Mouse (Mus musculus): ENCODE results near the gene Ephb2.

DNA sequence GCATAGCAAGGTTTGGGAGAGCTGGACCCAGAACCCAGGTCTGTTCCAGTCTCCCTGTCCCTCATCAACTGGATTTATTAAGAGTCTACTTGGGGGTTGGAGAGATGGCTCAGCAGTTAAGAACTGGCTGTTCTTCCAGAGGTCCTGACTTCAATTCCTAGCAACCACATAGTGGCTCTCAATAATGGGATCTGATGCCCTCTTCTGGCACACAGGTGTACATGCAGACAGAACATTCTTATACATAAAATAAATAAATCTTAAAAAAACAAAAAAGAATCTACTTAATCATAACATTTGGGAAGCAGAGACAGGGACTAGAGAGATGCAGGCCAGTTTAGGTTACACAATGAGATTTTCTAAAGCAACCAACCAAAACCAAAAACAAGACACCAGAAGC lies 199.8 kb downstream of the Ephb2 start:
- TF ChIP-seq CTCF (IDR thresholded peaks at IDR 0.05; ENCODE audit: extremely low read depth, insufficient read depth, insufficient read length, insufficient replicate concordance) (no peak), POLR2A (IDR thresholded peaks at IDR 0.05; ENCODE audit: low read depth, low read length) (no peak)

All from spleen, adult 2 months (tissue).